18 mouse cellular contexts compared by ENCODE assay signal in genomic region chr2:144465876-144466575, GRCm38 (mm10).
DNase-seq lines count a peak whose midpoint lies in the region; ATAC-seq and TF ChIP-seq lines count a peak whose summit lies in the region.
"Had no signal": no experiment of that assay in that cellular context is flagged by ENCODE, and none has a peak within 500 bp of the region (broad histone marks: within the 10 kb centered on the region; RNA-seq: fewer than 3 reads in every experiment).

No protein-coding gene starts in this region.

- no peak overlapping the region for H3K4me3 ChIP-seq in kidney, postnatal 0 days (replicated peaks; ENCODE audit: low read depth, low read length)
- H3K4me3 ChIP-seq in midbrain, embryonic 15.5 days: no peak overlapping the region
- H3K4me3 ChIP-seq: embryonic facial prominence, embryonic 13.5 days; heart, adult 2 months had no signal

- no peak for TF ChIP-seq CTCF in kidney, postnatal 0 days (IDR thresholded peaks at IDR 0.05; ENCODE audit: low read depth)

- H3K9ac ChIP-seq in kidney, postnatal 0 days (ENCODE audit: low read depth, low read length): no peak overlapping the region
- no peak overlapping the region for H3K9ac ChIP-seq in midbrain, embryonic 15.5 days
- H3K9ac ChIP-seq: embryonic facial prominence, embryonic 13.5 days; forebrain, postnatal 0 days had no signal

- no peak for DNase-seq in kidney, postnatal 0 days (ENCODE audit: low spot score)
- DNase-seq in kidney, adult 8-10 months: no peak
- peak; percentile 64 for DNase-seq in right cerebral cortex, adult 18-20 months
- no peak for DNase-seq in right cerebral cortex, postnatal 4 days
- peak; percentile 10 to 24 for DNase-seq in layer of hippocampus, postnatal 36 days
- DNase-seq in ovary, postnatal 36 days (ENCODE audit: low spot score): no peak
- DNase-seq: B cell, adult 2 months; cerebellum, adult 8-10 months; forebrain, postnatal 0 days; gastrocnemius, postnatal 14 days; heart, adult 2 months; lung, postnatal 10 days; thymus, adult 18-20 months had no signal

- H3K4me1 ChIP-seq in kidney, postnatal 0 days (replicated peaks; ENCODE audit: insufficient read depth, low read length): no peaks in the 10 kb centered on the region
- no peaks in the 10 kb centered on the region for H3K4me1 ChIP-seq in midbrain, embryonic 15.5 days
- H3K4me1 ChIP-seq: embryonic facial prominence, embryonic 13.5 days had no signal

- H3K27me3 ChIP-seq in kidney, postnatal 0 days (ENCODE audit: insufficient read depth, low read length): no peaks in the 10 kb centered on the region
- no peaks in the 10 kb centered on the region for H3K27me3 ChIP-seq in midbrain, embryonic 15.5 days (replicated peaks)
- H3K27me3 ChIP-seq: embryonic facial prominence, embryonic 13.5 days; Patski had no signal

- no peaks in the 10 kb centered on the region for H3K9me3 ChIP-seq in kidney, postnatal 0 days (replicated peaks; ENCODE audit: low read length)
- no peaks in the 10 kb centered on the region for H3K9me3 ChIP-seq in midbrain, embryonic 15.5 days
- H3K9me3 ChIP-seq: embryonic facial prominence, embryonic 13.5 days had no signal

- peak; percentile 54; the same call in 1 of the 2 replicates for ATAC-seq in kidney, postnatal 0 days (replicated peaks; ENCODE audit: low FRiP score, low read depth)
- no peak for ATAC-seq in midbrain, embryonic 15.5 days (replicated peaks)
- ATAC-seq: activated CD4-positive, CD25-positive, alpha-beta regulatory T cell, adult 4 months; forebrain, postnatal 0 days; midbrain, embryonic 16.5 days; Patski had no signal

- WGBS in kidney, postnatal 0 days: 63% methylated on average over 14 of the region's 14 CpGs
- WGBS in midbrain, embryonic 15.5 days: 77% methylated on average over 14 of the region's 14 CpGs

- no peak overlapping the region for H3K4me2 ChIP-seq in kidney, postnatal 0 days (ENCODE audit: low read length)
- H3K4me2 ChIP-seq in midbrain, embryonic 15.5 days: no peak overlapping the region
- H3K4me2 ChIP-seq: embryonic facial prominence, embryonic 13.5 days had no signal

- no peaks in the 10 kb centered on the region for H3K36me3 ChIP-seq in kidney, postnatal 0 days (ENCODE audit: insufficient read depth, low read length)
- no peaks in the 10 kb centered on the region for H3K36me3 ChIP-seq in midbrain, embryonic 15.5 days (replicated peaks)
- H3K36me3 ChIP-seq: embryonic facial prominence, embryonic 13.5 days had no signal

- H3K27ac ChIP-seq in kidney, postnatal 0 days: no peak overlapping the region
- H3K27ac ChIP-seq in midbrain, embryonic 15.5 days: no peak overlapping the region
- H3K27ac ChIP-seq: embryonic facial prominence, embryonic 13.5 days; heart, adult 2 months had no signal

Comparison
In these comparisons a context has a peak if more than half of its experiments do, and no peak if none do; other contexts are left out.
1. DNase-seq: peak in right cerebral cortex, adult 18-20 months (single experiment) and layer of hippocampus, postnatal 36 days (2 of 2); none in kidney, postnatal 0 days (single experiment), kidney, adult 8-10 months (0 of 2), right cerebral cortex, postnatal 4 days (single experiment) and ovary, postnatal 36 days (single experiment).